Mouse (Mus musculus): ENCODE data around the gene Herc6.
A peak's percentile ranks its signal among the peaks of the same experiment; 100 is the strongest.

The Herc6 gene

GRCm38 (mm10) chr6:57581595-57581994 lies 795 bp downstream of the Herc6 start:
- no peak for DNase-seq

- no peak for DNase-seq
Observed at GRCm38 (mm10) chr6:57582356-57582755, 1.6 kb downstream of the Herc6 start.

GRCm38 (mm10) chr6:57605546-57606307 lies 24.9 kb downstream of the Herc6 start:
- no peak for DNase-seq

- DNase-seq = no peak
Observed at GRCm38 (mm10) chr6:57607999-57608398, 27.2 kb downstream of the Herc6 start.

- DNase-seq = peak; percentile 9
Observed at GRCm38 (mm10) chr6:57609631-57610030, 28.8 kb downstream of the Herc6 start.

GRCm38 (mm10) chr6:57615788-57616187 lies 35.0 kb downstream of the Herc6 start:
- DNase-seq = no peak

GRCm38 (mm10) chr6:57639531-57639930 lies 58.7 kb downstream of the Herc6 start:
- DNase-seq = no peak

- DNase-seq = peak; percentile 55
Observed at GRCm38 (mm10) chr6:57641789-57642188, 61.0 kb downstream of the Herc6 start.

- no peak for DNase-seq
Observed at GRCm38 (mm10) chr6:57647256-57647655, 66.5 kb downstream of the Herc6 start.

GRCm38 (mm10) chr6:57661295-57661694 lies 80.5 kb downstream of the Herc6 start:
- no peak for DNase-seq

GRCm38 (mm10) chr6:57684156-57684555 lies 103.4 kb downstream of the Herc6 start:
- no peak for DNase-seq

- peak; percentile 92 for DNase-seq
Observed at GRCm38 (mm10) chr6:57691467-57692261, 110.9 kb downstream of the Herc6 start, which contains the start of gene Pyurf. Pyurf (minus strand) TSS chr6:57692078.

GRCm38 (mm10) chr6:57693116-57693515 lies 112.3 kb downstream of the Herc6 start:
- DNase-seq = no peak

- no peak for DNase-seq
Observed at GRCm38 (mm10) chr6:57701686-57702085, 120.9 kb downstream of the Herc6 start.

- peak; percentile 30 for DNase-seq
Observed at GRCm38 (mm10) chr6:57702376-57702742, 121.6 kb downstream of the Herc6 start, which contains the start of gene Lancl2. Lancl2 (plus strand) TSS chr6:57702540.

GRCm38 (mm10) chr6:57702743-57703499 lies 122.1 kb downstream of the Herc6 start:
- peak; percentile 96 for DNase-seq

GRCm38 (mm10) chr6:57703703-57704102 lies 122.9 kb downstream of the Herc6 start:
- peak; percentile 36 for DNase-seq

- DNase-seq = no peak
Observed at GRCm38 (mm10) chr6:57706721-57707120, 125.9 kb downstream of the Herc6 start.

- no peak for DNase-seq
Observed at GRCm38 (mm10) chr6:57711726-57712125, 130.9 kb downstream of the Herc6 start.
